Mouse (Mus musculus) forebrain, embryonic 10.5 days (tissue): ENCODE measurements at regions not wholly inside any gene's neighbourhood (a gene's known extent, or its start where the extent isn't known, plus 50 kb on each side); places are given as distances from the start of the nearest gene placed in this dataset.

Source experiments
- DNase-seq: peaks from one replicate; pipeline ENCODE4 v3.0.0-alpha.2; 2017; ENCODE audit warnings: low spot score; ENCODE audit errors: extremely low spot score
- H3K27ac ChIP-seq: fragments of 300-500 bp; sonication (generic); 2 replicates; pipeline ENCODE4 v1.5.1; 2016; ENCODE audit warnings: mild to moderate bottlenecking
- H3K27me3 ChIP-seq: fragments of 300-500 bp; sonication (generic); 2 replicates; pipeline ENCODE4 v1.6.1; 2016; ENCODE audit warnings: mild to moderate bottlenecking; ENCODE audit not compliant: poor library complexity, severe bottlenecking
- H3K36me3 ChIP-seq: fragments of 300-500 bp; sonication (generic); replicated peaks from 2 replicates; pipeline ENCODE4 v1.6.1; 2016; ENCODE audit warnings: mild to moderate bottlenecking, moderate library complexity
- H3K4me1 ChIP-seq: fragments of 300-500 bp; sonication (generic); 2 replicates; pipeline ENCODE4 v1.6.1; 2016
- H3K4me3 ChIP-seq: fragments of 300-500 bp; sonication (generic); 2 replicates; pipeline ENCODE4 v1.5.1; 2016; ENCODE audit warnings: mild to moderate bottlenecking, moderate library complexity
- H3K9me3 ChIP-seq: fragments of 300-500 bp; sonication (generic); 2 replicates; pipeline ENCODE4 v1.6.1; 2016; ENCODE audit warnings: mild to moderate bottlenecking, moderate library complexity
- WGBS: fragments of 180-500 bp; shearing (Covaris S2); methylation state at CpG from one replicate; pipeline ENCODE4 v1.1.7; 2016; 5-methylcytosine and 5-hydroxymethylcytosine counted together

DNA sequence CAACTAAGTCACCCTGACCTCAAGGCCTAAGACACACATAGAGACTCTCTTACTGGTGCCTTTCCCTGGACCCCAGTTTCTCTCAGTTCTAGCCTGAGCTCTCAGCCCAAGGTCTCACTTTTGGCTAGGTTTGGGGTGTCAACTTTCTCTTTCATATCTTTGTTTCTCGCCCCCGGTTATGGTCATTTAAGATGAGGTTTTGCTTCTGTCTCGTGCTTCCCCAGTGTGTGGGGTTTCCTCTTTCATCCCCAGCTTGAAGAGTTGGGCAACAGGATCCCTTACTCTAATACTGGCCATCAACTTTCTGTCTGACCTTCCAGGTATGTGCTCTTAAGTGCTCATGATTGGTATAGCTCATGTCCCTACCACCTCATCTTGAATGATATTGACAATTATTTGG, 67.5 kb downstream of the Lmo4 start:
- Histone ChIP-seq H3K27ac (no peak overlapping the region), H3K4me3 (no peak overlapping the region), H3K36me3 (no peaks in the 10 kb centered on the region), H3K9me3 (no peaks in the 10 kb centered on the region), H3K27me3 (no peaks in the 10 kb centered on the region), H3K4me1 (no peaks in the 10 kb centered on the region; the same call in 1 of the 2 replicates)
- 87% methylated on average over 3 of the region's 3 CpGs for WGBS
- no peak for DNase-seq

DNA sequence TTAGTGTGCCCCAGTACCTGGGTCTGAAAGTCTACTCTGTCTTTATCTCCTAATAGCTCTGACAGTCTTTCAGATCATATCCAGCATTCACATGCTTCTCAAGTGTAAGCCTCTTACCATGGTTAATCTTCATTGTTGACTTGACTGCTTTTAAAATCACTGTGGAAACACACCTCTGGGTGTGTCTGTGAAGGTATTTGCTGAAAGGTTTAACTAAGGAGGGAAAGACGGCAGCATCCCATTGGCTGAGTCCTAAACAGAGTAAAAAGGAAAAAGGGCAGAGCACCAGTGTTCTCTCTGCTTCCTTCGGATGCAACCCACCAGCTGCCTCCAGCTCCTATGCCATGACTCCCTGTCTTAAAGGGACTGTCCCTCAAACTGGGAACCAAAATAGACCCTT, 68.6 kb downstream of the Lmo4 start:
- Histone ChIP-seq H3K9me3 (no peaks in the 10 kb centered on the region), H3K27ac (no peak overlapping the region), H3K27me3 (no peaks in the 10 kb centered on the region), H3K4me3 (no peak overlapping the region), H3K36me3 (no peaks in the 10 kb centered on the region), H3K4me1 (no peaks in the 10 kb centered on the region; the same call in 1 of the 2 replicates)
- DNase-seq = no peak
- WGBS = 74% methylated on average over 2 of the region's 2 CpGs

DNA sequence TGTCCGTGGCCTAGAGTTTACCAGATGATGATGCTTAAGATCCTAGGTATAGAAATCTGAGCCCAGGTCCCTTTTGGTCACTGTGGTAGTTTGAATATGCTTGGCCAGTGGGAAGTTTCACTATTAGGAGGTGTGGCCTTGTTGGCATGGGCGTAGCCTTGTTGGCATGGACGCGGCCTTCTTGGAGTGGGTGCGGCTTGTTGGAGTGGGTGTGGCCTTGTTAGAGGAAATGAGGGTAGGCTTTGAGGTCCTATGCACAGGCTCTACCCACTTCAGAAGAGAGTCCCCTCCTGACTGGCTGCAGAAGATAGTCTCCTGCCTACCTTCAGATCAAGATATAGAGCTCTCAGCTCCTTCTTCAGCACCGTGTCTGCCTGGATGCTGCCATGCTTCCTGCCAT, 69.4 kb downstream of the Lmo4 start:
- no peaks in the 10 kb centered on the region for H3K36me3 ChIP-seq
- 98% methylated on average over 6 of the region's 6 CpGs for WGBS
- no peaks in the 10 kb centered on the region for H3K4me1 ChIP-seq
- H3K9me3 ChIP-seq = no peaks in the 10 kb centered on the region
- DNase-seq = no peak
- H3K27me3 ChIP-seq = no peaks in the 10 kb centered on the region
- no peak overlapping the region for H3K4me3 ChIP-seq
- no peak overlapping the region for H3K27ac ChIP-seq

- Histone ChIP-seq H3K36me3 (no peaks in the 10 kb centered on the region), H3K4me3 (no peak overlapping the region), H3K4me1 (peaks cover 12% of the 10 kb centered on the region; the same call in 1 of the 2 replicates), H3K27me3 (peaks cover 18% of the 10 kb centered on the region; the same call in 1 of the 2 replicates), H3K27ac (no peak overlapping the region), H3K9me3 (no peaks in the 10 kb centered on the region)
- 95% methylated on average over 4 of the region's 4 CpGs for WGBS
- no peak for DNase-seq
Observed at GRCm38 (mm10) chr3:144128042-144128441, 77.0 kb downstream of the Lmo4 start.

DNA sequence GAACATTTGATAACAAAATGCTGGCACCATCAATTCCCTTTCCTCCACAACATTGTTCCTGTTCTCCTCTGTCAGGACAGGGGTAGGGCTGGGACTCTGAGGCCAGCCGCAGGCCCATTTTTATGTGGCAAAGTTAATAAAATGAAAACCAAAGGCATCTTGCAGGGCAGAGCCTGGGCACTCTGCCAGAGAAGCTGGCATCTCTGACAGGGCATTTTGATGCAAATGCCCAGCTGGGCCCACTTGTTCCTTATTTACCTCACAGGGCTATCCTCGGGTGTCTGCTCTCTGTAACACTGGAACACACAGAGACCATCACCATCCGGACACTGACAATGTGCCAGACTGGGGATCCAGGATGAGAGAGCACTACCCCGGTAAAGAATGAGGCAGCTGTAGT, 80.7 kb downstream of the Lmo4 start:
- H3K4me1 ChIP-seq = peaks cover 12% of the 10 kb centered on the region; the same call in 1 of the 2 replicates
- H3K27me3 ChIP-seq = peaks cover 18% of the 10 kb centered on the region; the same call in 1 of the 2 replicates
- DNase-seq = no peak
- WGBS = 82% methylated on average over 4 of the region's 4 CpGs
- no peak overlapping the region for H3K4me3 ChIP-seq
- H3K27ac ChIP-seq = no peak overlapping the region
- no peaks in the 10 kb centered on the region for H3K9me3 ChIP-seq
- no peaks in the 10 kb centered on the region for H3K36me3 ChIP-seq

- Histone ChIP-seq H3K4me1 (peaks cover 12% of the 10 kb centered on the region; the same call in 1 of the 2 replicates), H3K27ac (no peak overlapping the region), H3K27me3 (peaks cover 18% of the 10 kb centered on the region; the same call in 1 of the 2 replicates), H3K9me3 (no peaks in the 10 kb centered on the region), H3K4me3 (no peak overlapping the region), H3K36me3 (no peaks in the 10 kb centered on the region)
- 88% methylated on average over 6 of the region's 6 CpGs for WGBS
- no peak for DNase-seq
Observed at GRCm38 (mm10) chr3:144123361-144124072, 81.5 kb downstream of the Lmo4 start.

DNA sequence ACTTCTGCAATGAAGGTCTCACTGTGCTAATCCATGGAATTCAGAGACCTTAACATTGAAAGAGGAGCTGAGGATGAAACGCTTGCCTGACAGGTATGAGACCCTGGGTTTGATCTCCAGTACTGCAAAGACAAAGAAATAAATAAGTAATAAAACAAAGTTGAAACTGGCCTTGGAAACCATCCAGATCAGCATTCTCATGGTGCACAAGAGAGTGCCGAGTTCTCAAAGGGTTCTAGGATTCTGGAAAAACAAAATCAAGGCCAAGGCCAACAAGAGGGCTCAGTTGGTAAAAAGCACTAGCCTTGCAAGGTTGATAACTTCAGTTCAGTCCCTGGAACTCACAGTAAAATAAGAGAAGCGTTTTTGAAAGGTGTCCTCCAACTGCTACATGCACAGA, 85.9 kb downstream of the Lmo4 start:
- Histone ChIP-seq H3K36me3 (no peaks in the 10 kb centered on the region), H3K27me3 (peaks cover 8% of the 10 kb centered on the region; the same call in 1 of the 2 replicates), H3K9me3 (no peaks in the 10 kb centered on the region), H3K4me1 (no peaks in the 10 kb centered on the region), H3K4me3 (no peak overlapping the region), H3K27ac (no peak overlapping the region)
- WGBS = 73% methylated on average over 3 of the region's 3 CpGs
- no peak for DNase-seq

- H3K27ac ChIP-seq = no peak overlapping the region
- no peak for DNase-seq
- H3K9me3 ChIP-seq = no peaks in the 10 kb centered on the region
- no peaks in the 10 kb centered on the region for H3K4me1 ChIP-seq
- no peak overlapping the region for H3K4me3 ChIP-seq
- WGBS = 94% methylated on average over 11 of the region's 11 CpGs
- no peaks in the 10 kb centered on the region for H3K27me3 ChIP-seq
- H3K36me3 ChIP-seq = no peaks in the 10 kb centered on the region
Observed at GRCm38 (mm10) chr3:144113672-144114645, 91.1 kb downstream of the Lmo4 start.

GRCm38 (mm10) chr3:144110331-144111080, 94.5 kb downstream of the Lmo4 start:
- no peaks in the 10 kb centered on the region for H3K9me3 ChIP-seq
- peaks cover 24% of the 10 kb centered on the region for H3K4me1 ChIP-seq
- H3K36me3 ChIP-seq = no peaks in the 10 kb centered on the region
- WGBS = 90% methylated on average over 5 of the region's 5 CpGs
- H3K27ac ChIP-seq = no peak overlapping the region
- no peak overlapping the region for H3K4me3 ChIP-seq
- no peaks in the 10 kb centered on the region for H3K27me3 ChIP-seq
- no peak for DNase-seq

DNA sequence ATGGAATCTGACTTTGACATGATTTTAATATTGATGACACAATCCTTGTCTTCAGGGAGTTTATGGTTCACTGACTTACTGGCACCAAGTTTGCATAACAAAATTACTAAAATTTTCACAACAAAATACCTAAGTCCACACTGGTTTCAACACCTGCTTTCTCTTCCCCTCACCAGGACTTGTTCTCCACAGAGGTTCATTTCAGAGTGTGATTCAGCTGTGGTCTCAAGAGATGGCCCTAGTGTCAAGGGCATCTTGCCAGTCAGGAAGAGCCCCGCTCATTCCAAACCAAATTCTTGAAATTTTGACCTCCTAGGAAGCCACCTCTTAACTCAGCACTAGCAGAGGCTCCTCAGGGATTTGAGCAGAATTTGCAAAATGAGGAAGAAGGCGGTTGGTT, 95.3 kb downstream of the Lmo4 start:
- Histone ChIP-seq H3K36me3 (no peaks in the 10 kb centered on the region), H3K4me1 (peaks cover 24% of the 10 kb centered on the region), H3K4me3 (no peak overlapping the region), H3K27me3 (no peaks in the 10 kb centered on the region), H3K9me3 (no peaks in the 10 kb centered on the region), H3K27ac (no peak overlapping the region)
- 83% methylated on average over 2 of the region's 2 CpGs for WGBS
- no peak for DNase-seq

- no peak for DNase-seq
- 87% methylated on average over 6 of the region's 6 CpGs for WGBS
- H3K36me3 ChIP-seq = no peaks in the 10 kb centered on the region
- H3K27me3 ChIP-seq = no peaks in the 10 kb centered on the region
- H3K4me3 ChIP-seq = no peak overlapping the region
- H3K4me1 ChIP-seq = peaks cover 24% of the 10 kb centered on the region
- H3K27ac ChIP-seq = no peak overlapping the region
- H3K9me3 ChIP-seq = no peaks in the 10 kb centered on the region
Observed at GRCm38 (mm10) chr3:144108310-144108709, 96.7 kb downstream of the Lmo4 start.

GRCm38 (mm10) chr3:144107664-144108063, 97.4 kb downstream of the Lmo4 start:
- 51% methylated on average over 7 of the region's 7 CpGs for WGBS
- H3K27me3 ChIP-seq = no peaks in the 10 kb centered on the region
- peaks cover 24% of the 10 kb centered on the region for H3K4me1 ChIP-seq
- peak; percentile 25 for DNase-seq
- H3K4me3 ChIP-seq = no peak overlapping the region
- no peaks in the 10 kb centered on the region for H3K36me3 ChIP-seq
- H3K9me3 ChIP-seq = no peaks in the 10 kb centered on the region
- H3K27ac ChIP-seq = no peak overlapping the region
